Mouse (Mus musculus) neural tube, embryonic 10.5 days (tissue): ENCODE results near the gene Prkd3.

Experiments used
- DNase-seq: peaks from one replicate; pipeline ENCODE4 v3.0.0-alpha.2; 2017; ENCODE audit warnings: low spot score; ENCODE audit errors: extremely low spot score

The Prkd3 gene

DNA sequence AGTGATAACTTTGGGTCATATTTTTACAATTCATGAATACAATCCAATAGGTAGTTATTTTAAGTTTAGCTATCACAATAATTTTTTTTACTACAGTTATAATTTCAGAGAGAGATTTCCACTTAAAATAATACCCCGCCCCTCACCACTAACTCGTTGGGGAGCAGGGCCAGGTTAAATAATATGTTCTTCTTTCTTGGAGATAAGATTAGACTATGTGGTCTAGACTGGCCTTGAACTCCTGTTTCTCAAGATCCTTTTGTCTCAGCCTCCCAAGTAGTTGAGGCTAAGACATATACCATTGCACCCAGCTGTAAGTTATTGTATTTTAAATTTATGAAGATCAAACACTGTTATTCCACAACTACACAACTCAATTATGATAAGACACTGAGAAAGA, 7.0 kb downstream of the Prkd3 start:
- DNase-seq: no peak

DNA sequence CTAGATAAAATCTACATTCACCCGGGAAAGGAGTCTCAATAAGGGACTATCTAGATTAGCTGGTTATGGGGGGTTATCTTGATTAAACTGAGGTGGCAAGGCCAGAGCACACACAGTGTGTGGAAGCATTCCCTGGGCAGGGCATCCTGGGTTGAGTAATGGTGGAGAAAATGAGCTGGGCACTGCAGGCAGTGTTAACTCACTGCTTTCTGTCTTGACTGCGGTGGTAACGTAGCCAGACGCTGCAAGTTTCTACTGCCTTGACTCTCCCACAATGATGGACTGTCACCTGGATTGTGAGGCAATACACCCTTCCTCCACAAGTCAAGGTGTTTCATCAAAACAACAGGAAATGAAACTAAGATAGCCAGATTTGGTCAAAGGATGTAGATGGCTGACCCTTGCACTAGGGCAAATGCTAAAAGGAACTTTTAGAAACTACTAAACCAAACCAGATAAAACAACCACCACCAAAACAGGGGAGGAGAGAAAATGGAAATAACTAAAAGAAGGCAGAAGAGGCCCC, 20.8 kb downstream of the Prkd3 start:
- no peak for DNase-seq

GRCm38 (mm10) chr17:78999189-78999588, 21.4 kb downstream of the Prkd3 start:
- no peak for DNase-seq

GRCm38 (mm10) chr17:78998130-78998529, 22.5 kb downstream of the Prkd3 start:
- DNase-seq: no peak

DNA sequence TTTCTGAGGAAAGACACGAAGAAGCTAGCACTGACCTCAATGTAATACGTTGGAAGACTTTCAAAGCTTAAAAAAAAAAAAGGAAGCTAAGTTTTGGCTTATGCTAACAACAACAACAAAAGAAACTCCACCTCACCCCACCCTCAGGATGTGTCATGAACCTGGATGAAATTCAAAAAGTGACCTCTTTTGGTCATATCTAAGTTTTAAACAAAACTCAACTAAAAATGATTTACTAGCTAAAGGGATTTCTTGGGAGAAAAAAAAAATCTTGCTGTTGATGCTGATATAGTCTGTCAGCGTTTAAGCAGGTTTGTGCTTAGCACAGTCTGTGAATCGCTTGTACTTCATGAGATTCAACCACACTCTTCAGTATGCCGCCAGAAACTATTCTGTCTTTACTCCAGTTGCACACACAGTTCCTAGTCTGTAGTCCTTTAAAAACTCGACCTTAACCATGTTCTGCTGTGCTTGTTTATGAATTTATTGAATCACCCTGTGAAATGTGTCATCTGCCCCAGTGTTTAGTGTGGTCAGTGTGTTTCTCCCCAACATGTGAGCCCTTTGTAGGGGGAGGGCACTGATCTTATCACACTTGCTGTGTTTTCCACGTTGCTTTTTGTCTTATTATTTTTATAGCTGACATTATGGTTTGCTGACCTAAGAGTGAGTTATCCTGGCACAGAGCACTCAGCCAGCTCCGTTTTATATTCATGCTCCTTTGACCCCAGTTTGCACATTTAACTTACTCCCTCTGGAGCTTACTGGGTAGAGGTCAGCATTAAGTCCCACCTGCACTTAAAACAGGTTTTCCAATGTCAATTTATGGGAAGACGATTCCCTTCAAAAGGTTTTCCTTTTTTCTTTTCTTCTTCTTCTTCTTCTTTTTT, 25.4 kb downstream of the Prkd3 start:
- no peak for DNase-seq

- no peak for DNase-seq
These were observed 26.2 kb downstream of the Prkd3 start for GRCm38 (mm10) chr17:78994382-78994781.

GRCm38 (mm10) chr17:78993670-78994069, 26.9 kb downstream of the Prkd3 start:
- no peak for DNase-seq

DNA sequence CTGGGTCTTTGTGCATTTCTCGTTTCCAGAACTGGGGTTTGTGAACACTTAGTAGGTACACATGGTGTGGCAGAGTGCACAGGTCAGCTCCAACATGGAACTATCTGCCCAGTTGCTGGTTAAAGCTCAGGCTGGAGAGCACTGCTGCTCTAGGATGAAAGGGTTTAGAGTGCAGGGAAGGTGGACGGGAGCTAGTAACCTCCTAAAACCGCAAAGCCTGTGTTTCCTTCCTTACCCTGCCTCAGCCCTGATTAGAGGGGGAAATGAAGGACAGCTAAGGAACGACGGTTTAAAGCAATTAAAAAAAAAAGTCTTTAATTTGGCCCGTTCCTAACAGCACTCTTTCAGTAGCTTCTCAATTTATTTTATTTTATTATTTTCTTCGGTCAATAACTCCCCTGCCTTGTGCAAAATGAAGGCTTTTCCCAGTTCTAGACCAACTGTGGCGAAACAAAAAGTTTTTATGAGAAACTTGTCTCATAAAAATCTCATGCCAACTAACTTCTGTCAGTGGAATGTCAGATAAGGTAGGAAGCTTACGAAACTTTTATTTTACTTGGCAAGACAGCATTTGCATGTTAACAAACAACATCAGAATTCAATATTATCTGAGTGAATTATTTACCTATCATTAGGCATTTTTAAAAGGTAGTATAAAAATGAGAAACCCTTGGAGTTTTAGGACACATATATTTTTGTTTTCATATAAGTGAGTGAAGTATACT, 28.2 kb downstream of the Prkd3 start:
- no peak for DNase-seq

DNA sequence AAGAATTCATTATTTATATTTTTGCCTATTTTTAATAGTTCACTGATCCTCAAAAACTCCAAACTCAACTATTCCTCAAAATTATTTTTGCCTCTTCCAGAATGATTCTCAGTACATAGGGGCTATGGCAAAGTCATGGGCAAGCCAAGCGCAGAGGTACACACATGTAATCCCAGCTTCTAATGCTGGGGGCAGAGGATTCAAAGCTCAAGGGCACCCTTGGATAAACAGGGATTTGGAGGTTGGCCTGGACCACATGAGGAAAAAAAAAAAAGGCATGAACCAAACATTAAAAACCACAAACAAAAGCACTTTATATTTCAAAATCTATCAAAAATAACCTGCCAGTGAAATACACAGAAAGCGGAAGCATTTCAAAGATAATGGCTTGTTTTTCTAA, 29.1 kb downstream of the Prkd3 start:
- DNase-seq: no peak

GRCm38 (mm10) chr17:78989015-78989414, 31.6 kb downstream of the Prkd3 start:
- no peak for DNase-seq

DNA sequence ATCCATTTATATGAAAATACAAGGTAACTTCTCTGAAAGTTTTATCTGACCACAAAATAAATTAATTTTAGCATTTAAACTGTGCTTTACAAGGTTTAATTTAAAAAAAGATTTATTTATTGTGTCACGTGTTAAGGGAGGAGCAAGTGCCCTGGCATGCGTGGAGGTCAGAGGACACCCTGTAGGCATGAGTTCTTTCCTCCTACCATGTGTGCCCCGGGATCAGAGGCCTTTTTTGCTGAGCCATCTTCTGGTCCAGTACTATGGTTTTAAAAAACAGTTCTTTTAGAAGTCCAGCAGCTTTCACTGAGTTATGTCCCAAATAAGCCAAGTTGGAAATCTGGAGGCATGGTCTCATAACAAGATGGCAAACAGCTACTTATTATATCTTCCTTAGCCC, 36.9 kb downstream of the Prkd3 start:
- DNase-seq: no peak

- no peak for DNase-seq
These were observed 37.5 kb downstream of the Prkd3 start for GRCm38 (mm10) chr17:78983166-78983565.

DNA sequence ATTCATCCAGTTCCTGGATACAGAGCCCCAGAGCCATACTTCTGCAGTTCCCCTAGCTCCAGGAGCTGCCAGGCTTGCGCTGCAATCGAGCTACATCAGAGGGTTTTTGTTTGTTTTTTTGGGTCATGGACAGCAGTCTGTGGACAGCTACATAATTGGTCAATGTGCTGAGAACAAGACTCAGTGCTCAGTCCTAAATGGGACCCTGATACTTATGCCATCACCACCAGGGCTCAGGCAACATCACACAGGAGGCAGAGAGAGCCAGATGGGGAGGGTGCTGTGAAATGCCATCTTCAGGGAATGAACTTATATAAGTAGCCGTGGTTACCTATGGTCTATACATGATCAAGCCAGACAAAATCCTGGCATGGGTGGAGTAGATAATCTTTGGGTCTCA, 52.1 kb downstream of the Prkd3 start:
- no peak for DNase-seq

DNA sequence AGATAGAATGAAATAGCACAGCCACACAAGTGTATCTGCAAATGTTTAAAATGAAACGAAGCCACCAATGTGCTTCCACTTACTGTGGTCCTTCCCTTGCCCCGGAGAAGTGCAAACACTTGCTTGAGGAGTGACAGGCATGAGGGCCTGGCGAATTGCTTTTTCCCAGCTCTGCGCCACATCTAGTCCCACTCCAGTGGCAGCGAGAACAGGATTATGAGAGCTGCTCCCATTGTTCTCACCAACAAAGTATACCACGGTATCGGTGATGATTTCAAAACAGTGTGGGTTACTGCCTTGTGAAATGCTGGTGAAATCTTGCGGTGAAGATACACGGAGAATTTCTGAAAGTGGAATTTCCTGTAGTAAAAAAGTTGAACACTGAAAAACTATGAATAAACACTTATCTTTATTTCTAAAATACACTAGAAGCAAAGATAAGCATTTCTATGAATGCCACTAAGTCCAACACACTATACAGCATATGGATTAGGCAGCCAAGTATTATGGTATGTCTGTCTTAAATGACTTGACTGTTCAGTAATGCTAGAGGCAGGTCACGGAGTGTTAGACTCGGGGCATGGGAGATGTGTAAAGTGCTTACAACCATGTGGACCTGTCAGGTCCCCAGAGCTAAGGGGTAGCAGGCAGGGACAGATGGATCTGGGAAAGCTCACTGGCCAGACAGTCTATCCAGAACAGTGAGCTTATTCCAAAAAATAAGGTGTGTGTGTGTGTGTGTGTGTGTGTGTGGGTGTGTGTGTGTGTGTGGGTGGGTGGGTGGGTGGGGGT, 54.3 kb downstream of the Prkd3 start:
- DNase-seq: no peak

GRCm38 (mm10) chr17:78964387-78964786, 56.2 kb downstream of the Prkd3 start:
- DNase-seq: no peak

DNA sequence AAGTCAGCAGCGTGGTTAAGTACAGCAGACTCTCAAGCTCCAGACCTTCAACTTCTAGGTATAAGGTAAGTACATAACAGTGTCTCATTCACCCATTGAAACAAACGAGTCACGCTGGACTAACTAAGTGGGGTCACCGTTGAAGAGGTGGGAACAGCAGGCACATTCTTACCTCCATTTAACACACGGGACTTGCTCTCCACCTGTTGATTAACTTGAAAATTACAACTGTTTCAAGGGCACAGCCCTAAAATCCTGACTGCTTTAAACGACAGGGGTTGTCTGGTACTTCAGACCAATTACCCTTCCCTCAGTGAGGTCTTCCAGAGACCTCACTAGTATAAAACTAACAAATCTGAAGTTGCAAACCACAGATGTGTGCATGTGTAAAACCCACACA, 61.1 kb downstream of the Prkd3 start:
- no peak for DNase-seq

DNA sequence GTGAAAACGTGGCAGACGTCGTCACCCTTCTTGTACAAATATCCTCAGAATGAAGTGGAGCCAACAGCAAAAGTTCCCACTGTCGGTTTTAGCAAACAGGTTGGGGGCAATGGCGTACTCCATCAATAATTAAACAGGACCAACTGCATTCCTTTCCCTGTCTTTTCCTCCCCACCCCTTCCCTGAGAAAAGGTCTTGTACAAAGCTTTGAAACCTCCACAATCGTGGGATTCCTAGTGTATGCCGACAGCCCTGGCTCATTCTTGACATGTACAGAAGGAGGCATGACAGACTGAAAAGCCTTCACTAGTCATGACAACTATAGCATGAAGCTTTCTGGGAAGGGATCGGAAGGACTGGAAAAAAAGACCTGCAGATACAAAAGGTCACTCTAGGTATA, 67.4 kb downstream of the Prkd3 start:
- no peak for DNase-seq

GRCm38 (mm10) chr17:78952070-78952469, 68.5 kb downstream of the Prkd3 start:
- no peak for DNase-seq

- no peak for DNase-seq
These were observed 69.4 kb downstream of the Prkd3 start for GRCm38 (mm10) chr17:78951225-78951624.

DNA sequence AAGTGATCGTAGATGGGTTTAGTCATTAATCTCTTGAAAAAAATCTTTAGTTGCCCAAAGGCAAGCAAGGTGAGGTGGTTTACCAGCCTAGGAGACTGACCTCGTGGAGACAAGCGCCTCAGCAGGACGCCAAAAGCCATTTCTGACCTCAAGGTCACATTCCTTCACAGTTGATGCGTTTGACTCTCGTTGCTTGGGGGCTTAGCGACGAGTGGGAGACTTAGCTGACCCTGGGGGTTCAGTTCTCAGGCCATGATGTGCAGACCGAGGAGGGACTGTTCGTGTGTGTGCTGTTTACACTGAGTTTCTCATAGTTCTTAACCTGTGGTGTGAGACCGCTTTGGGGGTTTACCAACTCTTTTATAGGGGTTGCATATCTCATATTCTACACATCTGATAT, 78.0 kb downstream of the Prkd3 start:
- no peak for DNase-seq

DNA sequence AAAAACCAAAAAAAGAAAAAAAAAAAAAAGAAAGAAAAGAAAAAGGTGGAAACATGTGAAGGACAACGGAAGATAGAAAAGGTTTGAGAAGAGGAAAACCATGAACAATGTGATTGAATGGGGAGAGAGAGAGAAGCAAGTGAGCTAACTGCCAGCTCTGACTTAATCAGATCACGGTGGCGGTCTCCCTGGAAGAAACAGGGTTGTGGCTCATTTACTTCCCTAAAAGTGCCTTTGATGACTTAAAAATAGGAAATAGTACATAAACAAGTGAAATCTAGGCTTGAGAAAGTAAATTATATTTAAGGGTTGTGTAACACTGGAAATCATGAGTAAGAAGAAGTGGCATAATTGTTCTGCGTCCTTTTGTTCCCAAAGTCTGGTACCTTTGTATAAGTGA, 81.7 kb downstream of the Prkd3 start:
- no peak for DNase-seq
